Mouse (Mus musculus) 416B (cell line): ENCODE data around the gene Pa2g4.
A peak's percentile ranks its signal among the peaks of the same experiment; 100 is the strongest.
"Not testable (repeated sequence)": the region's sequence is repeated elsewhere in the genome, so short reads cannot be mapped to it uniquely, and the experiment has no call there.

ENCODE experiments used
- DNase-seq: peaks from one replicate; pipeline ENCODE4 v3.0.0; 2011; ENCODE audit warnings: low read depth

The Pa2g4 gene

GRCm38 (mm10) chr10:128578330-128578729 is 12.5 kb upstream of the Pa2g4 start:
- DNase-seq: no peak

- peak; percentile 53 for DNase-seq
These were observed 9.3 kb upstream of the Pa2g4 start for GRCm38 (mm10) chr10:128575063-128575462.

GRCm38 (mm10) chr10:128565206-128565787 is 490 bp downstream of the Pa2g4 start:
- DNase-seq: peak; percentile 74

GRCm38 (mm10) chr10:128563544-128563943 is 2.2 kb downstream of the Pa2g4 start:
- DNase-seq: no peak

- peak; percentile 21 for DNase-seq
These were observed 8.8 kb downstream of the Pa2g4 start for GRCm38 (mm10) chr10:128556963-128557362.

- DNase-seq: peak; percentile 72
These were observed 9.5 kb downstream of the Pa2g4 start for GRCm38 (mm10) chr10:128556286-128556685.

GRCm38 (mm10) chr10:128555567-128555966 is 10.2 kb downstream of the Pa2g4 start:
- DNase-seq: not testable (repeated sequence)

GRCm38 (mm10) chr10:128550144-128550823 is 15.5 kb downstream of the Pa2g4 start:
- DNase-seq: not testable (repeated sequence)

GRCm38 (mm10) chr10:128549682-128550057 is 16.1 kb downstream of the Pa2g4 start:
- peak; percentile 40 for DNase-seq

GRCm38 (mm10) chr10:128548947-128549681 is 16.7 kb downstream of the Pa2g4 start, which contains the start of gene Rpl41:
Gene Rpl41, minus strand, starts transcription at chr10:128549305.
- DNase-seq: peak; percentile 100

GRCm38 (mm10) chr10:128548051-128548791 is 17.6 kb downstream of the Pa2g4 start:
- not testable (repeated sequence) for DNase-seq

GRCm38 (mm10) chr10:128547361-128548032 is 18.3 kb downstream of the Pa2g4 start, which contains the start of gene Zc3h10:
Gene Zc3h10, minus strand, starts transcription at chr10:128547774.
- peak; percentile 100 for DNase-seq

GRCm38 (mm10) chr10:128546787-128547186 is 19.0 kb downstream of the Pa2g4 start:
- no peak for DNase-seq

- DNase-seq: peak; percentile 87
These were observed 19.4 kb downstream of the Pa2g4 start for GRCm38 (mm10) chr10:128546361-128546760.

GRCm38 (mm10) chr10:128545570-128545898 is 20.3 kb downstream of the Pa2g4 start:
- DNase-seq: no peak

GRCm38 (mm10) chr10:128544674-128545569 is 20.9 kb downstream of the Pa2g4 start:
- DNase-seq: no peak

GRCm38 (mm10) chr10:128544151-128544657 is 21.6 kb downstream of the Pa2g4 start:
- no peak for DNase-seq

GRCm38 (mm10) chr10:128543100-128543499 is 22.7 kb downstream of the Pa2g4 start:
- no peak for DNase-seq

- DNase-seq: no peak
These were observed 27.4 kb downstream of the Pa2g4 start for GRCm38 (mm10) chr10:128538340-128538870.

GRCm38 (mm10) chr10:128536266-128536940 is 29.4 kb downstream of the Pa2g4 start:
- peak; percentile 98 for DNase-seq
